Mouse (Mus musculus): ENCODE data around the gene Kl. TPM values are rescaled to one million over a fixed set of nuclear protein-coding genes. Genes with fewer than 3 reads are reported as not detected.

The Kl gene
- polyA plus RNA-seq, 1 experiment from 2014 or later = 0.64 TPM

- ATAC-seq (ENCODE audit: low FRiP score, low read depth) = no peak
- Histone ChIP-seq H3K9ac (replicated peaks) (no peak overlapping the region), H3K4me3 (no peak overlapping the region), H3K9me3 (0 out of 2 replicates have a peak, but pooled peaks cover 4% of the 10 kb centered on the region), H3K4me1 (no peaks in the 10 kb centered on the region), H3K36me3 (no peaks in the 10 kb centered on the region), H3K27me3 (no peaks in the 10 kb centered on the region), H3K27ac (replicated peaks) (no peak overlapping the region), H3K4me2 (replicated peaks) (no peak overlapping the region)
- 67% methylated on average over 3 of the region's 3 CpGs for WGBS
These were observed 18.1 kb downstream of the Kl start for GRCm38 (mm10) chr5:150970551-150970950.

- Histone ChIP-seq H3K4me1 (no peaks in the 10 kb centered on the region), H3K4me3 (no peak overlapping the region), H3K9ac (replicated peaks) (no peak overlapping the region), H3K4me2 (replicated peaks) (no peak overlapping the region), H3K36me3 (no peaks in the 10 kb centered on the region), H3K27me3 (no peaks in the 10 kb centered on the region), H3K27ac (replicated peaks) (no peak overlapping the region), H3K9me3 (0 out of 2 replicates have a peak, but pooled peaks cover 4% of the 10 kb centered on the region)
- 90% methylated on average over 6 of the region's 6 CpGs for WGBS
- no peak for ATAC-seq (ENCODE audit: low FRiP score, low read depth)
These were observed 18.7 kb downstream of the Kl start for GRCm38 (mm10) chr5:150971126-150971525.

GRCm38 (mm10) chr5:150974226-150974625 is 21.8 kb downstream of the Kl start:
- 80% methylated on average over 3 of the region's 3 CpGs for WGBS
- no peak overlapping the region for H3K9ac ChIP-seq (replicated peaks)

GRCm38 (mm10) chr5:150977383-150977958 is 25.1 kb downstream of the Kl start:
- H3K4me2 ChIP-seq (replicated peaks) = no peak overlapping the region
- H3K36me3 ChIP-seq = no peaks in the 10 kb centered on the region
- H3K9me3 ChIP-seq = no peaks in the 10 kb centered on the region
- H3K4me1 ChIP-seq = no peaks in the 10 kb centered on the region
- no peak overlapping the region for H3K9ac ChIP-seq (replicated peaks)
- H3K4me3 ChIP-seq = no peak overlapping the region
- ATAC-seq (ENCODE audit: low FRiP score, low read depth) = no peak
- H3K27ac ChIP-seq (replicated peaks) = no peak overlapping the region
- no peaks in the 10 kb centered on the region for H3K27me3 ChIP-seq
- WGBS = 88% methylated on average over 14 of the region's 14 CpGs

More at GRCm38 (mm10) chr5:150974226-150974625, 21.8 kb downstream of the Kl start:
- H3K27me3 ChIP-seq = no peaks in the 10 kb centered on the region
- H3K4me2 ChIP-seq (replicated peaks) = no peak overlapping the region
- ATAC-seq (ENCODE audit: low FRiP score, low read depth) = no peak
- no peaks in the 10 kb centered on the region for H3K9me3 ChIP-seq
- H3K4me1 ChIP-seq = no peaks in the 10 kb centered on the region
- no peak overlapping the region for H3K4me3 ChIP-seq
- no peaks in the 10 kb centered on the region for H3K36me3 ChIP-seq
- no peak overlapping the region for H3K27ac ChIP-seq (replicated peaks)

GRCm38 (mm10) chr5:150979341-150980136 is 27.1 kb downstream of the Kl start:
- Histone ChIP-seq H3K36me3 (no peaks in the 10 kb centered on the region), H3K9me3 (no peaks in the 10 kb centered on the region), H3K4me3 (no peak overlapping the region), H3K4me1 (no peaks in the 10 kb centered on the region), H3K9ac (replicated peaks) (no peak overlapping the region), H3K4me2 (replicated peaks) (no peak overlapping the region), H3K27ac (replicated peaks) (no peak overlapping the region), H3K27me3 (no peaks in the 10 kb centered on the region)
- 86% methylated on average over 5 of the region's 5 CpGs for WGBS
- no peak for ATAC-seq (ENCODE audit: low FRiP score, low read depth)

- Histone ChIP-seq H3K4me3 (no peak overlapping the region), H3K36me3 (no peaks in the 10 kb centered on the region), H3K4me1 (no peaks in the 10 kb centered on the region), H3K27me3 (no peaks in the 10 kb centered on the region), H3K27ac (replicated peaks) (no peak overlapping the region), H3K9me3 (no peaks in the 10 kb centered on the region), H3K9ac (replicated peaks) (no peak overlapping the region), H3K4me2 (replicated peaks) (no peak overlapping the region)
- WGBS = 95% methylated on average over 2 of the region's 2 CpGs
- no peak for ATAC-seq (ENCODE audit: low FRiP score, low read depth)
These were observed 29.7 kb downstream of the Kl start for GRCm38 (mm10) chr5:150982082-150982481.

GRCm38 (mm10) chr5:150994096-150994495 is 41.7 kb downstream of the Kl start:
- Histone ChIP-seq H3K9ac (replicated peaks) (no peak overlapping the region), H3K27me3 (no peaks in the 10 kb centered on the region), H3K36me3 (no peaks in the 10 kb centered on the region), H3K4me1 (no peaks in the 10 kb centered on the region), H3K27ac (replicated peaks) (no peak overlapping the region), H3K4me3 (no peak overlapping the region), H3K4me2 (replicated peaks) (no peak overlapping the region), H3K9me3 (no peaks in the 10 kb centered on the region)
- no peak for ATAC-seq (ENCODE audit: low FRiP score, low read depth)
- 92% methylated on average over 7 of the region's 7 CpGs for WGBS

GRCm38 (mm10) chr5:150996586-150996985 is 44.2 kb downstream of the Kl start:
- Histone ChIP-seq H3K4me1 (no peaks in the 10 kb centered on the region), H3K9ac (replicated peaks) (no peak overlapping the region), H3K27ac (replicated peaks) (no peak overlapping the region), H3K9me3 (no peaks in the 10 kb centered on the region), H3K4me3 (no peak overlapping the region), H3K27me3 (no peaks in the 10 kb centered on the region), H3K4me2 (replicated peaks) (no peak overlapping the region), H3K36me3 (no peaks in the 10 kb centered on the region)
- no peak for ATAC-seq (ENCODE audit: low FRiP score, low read depth)
- WGBS = 80% methylated on average over 2 of the region's 2 CpGs

GRCm38 (mm10) chr5:151001111-151001510 is 48.7 kb downstream of the Kl start:
- 95% methylated on average over 7 of the region's 7 CpGs for WGBS
- no peaks in the 10 kb centered on the region for H3K9me3 ChIP-seq
- H3K4me1 ChIP-seq = no peaks in the 10 kb centered on the region
- H3K4me2 ChIP-seq (replicated peaks) = no peak overlapping the region
- no peaks in the 10 kb centered on the region for H3K27me3 ChIP-seq
- no peak for ATAC-seq (ENCODE audit: low FRiP score, low read depth)
- H3K9ac ChIP-seq (replicated peaks) = no peak overlapping the region
- H3K27ac ChIP-seq (replicated peaks) = no peak overlapping the region
- no peak overlapping the region for H3K4me3 ChIP-seq
- H3K36me3 ChIP-seq = no peaks in the 10 kb centered on the region

GRCm38 (mm10) chr5:151002051-151002450 is 49.6 kb downstream of the Kl start:
- Histone ChIP-seq H3K4me3 (no peak overlapping the region), H3K36me3 (no peaks in the 10 kb centered on the region), H3K27me3 (no peaks in the 10 kb centered on the region), H3K9me3 (no peaks in the 10 kb centered on the region), H3K4me2 (replicated peaks) (no peak overlapping the region), H3K27ac (replicated peaks) (no peak overlapping the region), H3K4me1 (no peaks in the 10 kb centered on the region), H3K9ac (replicated peaks) (no peak overlapping the region)
- no peak for ATAC-seq (ENCODE audit: low FRiP score, low read depth)
- WGBS = 97% methylated on average over 4 of the region's 4 CpGs

GRCm38 (mm10) chr5:151004216-151004755 is 51.9 kb downstream of the Kl start:
- H3K9me3 ChIP-seq = no peaks in the 10 kb centered on the region
- WGBS = 93% methylated on average over 1 of the region's 1 CpGs
- ATAC-seq (ENCODE audit: low FRiP score, low read depth) = no peak

GRCm38 (mm10) chr5:151018450-151018849 is 66.0 kb downstream of the Kl start:
- no peaks in the 10 kb centered on the region for H3K9me3 ChIP-seq
- no peak overlapping the region for H3K4me3 ChIP-seq
- H3K4me1 ChIP-seq = peaks cover 8% of the 10 kb centered on the region; the same call in 1 of the 2 replicates
- H3K9ac ChIP-seq (replicated peaks) = no peak overlapping the region
- no peak for ATAC-seq (ENCODE audit: low FRiP score, low read depth)
- no peaks in the 10 kb centered on the region for H3K27me3 ChIP-seq
- H3K27ac ChIP-seq (replicated peaks) = no peak overlapping the region
- WGBS = 73% methylated on average over 5 of the region's 5 CpGs
- H3K36me3 ChIP-seq = no peaks in the 10 kb centered on the region
- H3K4me2 ChIP-seq (replicated peaks) = no peak overlapping the region

More at GRCm38 (mm10) chr5:151004216-151004755, 51.9 kb downstream of the Kl start:
- Histone ChIP-seq H3K27me3 (no peaks in the 10 kb centered on the region), H3K27ac (replicated peaks) (no peak overlapping the region), H3K4me2 (replicated peaks) (no peak overlapping the region), H3K9ac (replicated peaks) (no peak overlapping the region), H3K4me3 (no peak overlapping the region), H3K36me3 (no peaks in the 10 kb centered on the region), H3K4me1 (no peaks in the 10 kb centered on the region)
